Mouse (Mus musculus): ENCODE results near the gene Socs7. TPM values are rescaled to one million over a fixed set of nuclear protein-coding genes. Genes with fewer than 3 reads are reported as not detected.
A peak's percentile ranks its signal among the peaks of the same experiment; 100 is the strongest.
"Not testable (repeated sequence)": the region's sequence is repeated elsewhere in the genome, so short reads cannot be mapped to it uniquely, and the experiment has no call there.

The Socs7 gene
- 21.0 and 27.5 TPM in 2 replicates for total RNA-seq (2021)
- long read RNA-seq, partial matches to known transcripts: 1 of 10 reads
- long read RNA-seq, other reads (novel, unspliced or antisense): 9 of 10 reads

GRCm38 (mm10) chr11:97361948-97362648 lies at the start of gene Socs7:
Gene Socs7, plus strand, starts transcription at chr11:97362551.
- DNase-seq: peak; percentile 96

- not testable (repeated sequence) for DNase-seq
Measured at GRCm38 (mm10) chr11:97312871-97313270, 49.5 kb upstream of the Socs7 start.

- no peak for DNase-seq
Measured at GRCm38 (mm10) chr11:97314110-97314509, 48.2 kb upstream of the Socs7 start.

- DNase-seq: no peak
Measured at GRCm38 (mm10) chr11:97314751-97315503, 47.4 kb upstream of the Socs7 start.

GRCm38 (mm10) chr11:97315504-97316503 lies 46.5 kb upstream of the Socs7 start, which contains the start of gene Mrpl45:
Gene Mrpl45, plus strand, starts transcription at chr11:97315716.
- DNase-seq: peak; percentile 99

GRCm38 (mm10) chr11:97321197-97321596 lies 41.2 kb upstream of the Socs7 start:
- no peak for DNase-seq

GRCm38 (mm10) chr11:97321894-97322600 lies 40.3 kb upstream of the Socs7 start:
- not testable (repeated sequence) for DNase-seq

- DNase-seq: no peak
Measured at GRCm38 (mm10) chr11:97325224-97325623, 37.1 kb upstream of the Socs7 start.

GRCm38 (mm10) chr11:97328148-97328547 lies 34.2 kb upstream of the Socs7 start:
- DNase-seq: peak; percentile 64

- no peak for DNase-seq
Measured at GRCm38 (mm10) chr11:97330315-97330714, 32.0 kb upstream of the Socs7 start.

- no peak for DNase-seq
Measured at GRCm38 (mm10) chr11:97331231-97332190, 30.8 kb upstream of the Socs7 start.

GRCm38 (mm10) chr11:97333044-97333443 lies 29.3 kb upstream of the Socs7 start:
- no peak for DNase-seq

GRCm38 (mm10) chr11:97333896-97334295 lies 28.5 kb upstream of the Socs7 start:
- no peak for DNase-seq

- DNase-seq: no peak
Measured at GRCm38 (mm10) chr11:97334400-97334799, 28.0 kb upstream of the Socs7 start.

GRCm38 (mm10) chr11:97336238-97336637 lies 26.1 kb upstream of the Socs7 start:
- DNase-seq: no peak

- no peak for DNase-seq
Measured at GRCm38 (mm10) chr11:97336751-97337345, 25.5 kb upstream of the Socs7 start.

- no peak for DNase-seq
Measured at GRCm38 (mm10) chr11:97337363-97337762, 25.0 kb upstream of the Socs7 start.

- no peak for DNase-seq
Measured at GRCm38 (mm10) chr11:97338302-97338976, 23.9 kb upstream of the Socs7 start.

GRCm38 (mm10) chr11:97338977-97339315 lies 23.4 kb upstream of the Socs7 start:
- DNase-seq: peak; percentile 75
